Mouse (Mus musculus): ENCODE measurements around the gene Aldh5a1.

Aldh5a1 gene

GRCm38 (mm10) chr13:24936772-24937107, 721 bp downstream of the Aldh5a1 start:
- DNase-seq (ENCODE audit: low read depth, low spot score) = no peak

GRCm38 (mm10) chr13:24933199-24933598, 4.3 kb downstream of the Aldh5a1 start:
- DNase-seq (ENCODE audit: low read depth, low spot score) = no peak

GRCm38 (mm10) chr13:24930591-24930990, 6.9 kb downstream of the Aldh5a1 start:
- DNase-seq (ENCODE audit: low read depth, low spot score) = no peak

- no peak for DNase-seq (ENCODE audit: low read depth, low spot score)
Measured at GRCm38 (mm10) chr13:24923991-24924390, 13.5 kb downstream of the Aldh5a1 start.

- DNase-seq (ENCODE audit: low read depth, low spot score) = no peak
Measured at GRCm38 (mm10) chr13:24921281-24921680, 16.2 kb downstream of the Aldh5a1 start.

- DNase-seq (ENCODE audit: low read depth, low spot score) = peak; percentile 84
Measured at GRCm38 (mm10) chr13:24920333-24920977, 17.0 kb downstream of the Aldh5a1 start.

GRCm38 (mm10) chr13:24915831-24916230, 21.6 kb downstream of the Aldh5a1 start:
- DNase-seq (ENCODE audit: low read depth, low spot score) = peak; percentile 52

- no peak for DNase-seq (ENCODE audit: low read depth, low spot score)
Measured at GRCm38 (mm10) chr13:24914915-24915314, 22.5 kb downstream of the Aldh5a1 start.

- DNase-seq (ENCODE audit: low read depth, low spot score) = no peak
Measured at GRCm38 (mm10) chr13:24913576-24913975, 23.9 kb downstream of the Aldh5a1 start.

GRCm38 (mm10) chr13:24909112-24909511, 28.3 kb downstream of the Aldh5a1 start:
- DNase-seq (ENCODE audit: low read depth, low spot score) = no peak

GRCm38 (mm10) chr13:24906831-24907570, 30.5 kb downstream of the Aldh5a1 start:
- peak; percentile 79 for DNase-seq (ENCODE audit: low read depth, low spot score)

- DNase-seq (ENCODE audit: low read depth, low spot score) = no peak
Measured at GRCm38 (mm10) chr13:24905422-24905821, 32.0 kb downstream of the Aldh5a1 start.

GRCm38 (mm10) chr13:24903412-24903811, 34.0 kb downstream of the Aldh5a1 start:
- no peak for DNase-seq (ENCODE audit: low read depth, low spot score)

GRCm38 (mm10) chr13:24901916-24902315, 35.5 kb downstream of the Aldh5a1 start:
- DNase-seq (ENCODE audit: low read depth, low spot score) = peak; percentile 85

- no peak for DNase-seq (ENCODE audit: low read depth, low spot score)
Measured at GRCm38 (mm10) chr13:24893880-24894279, 43.6 kb downstream of the Aldh5a1 start.

GRCm38 (mm10) chr13:24892516-24892915, 44.9 kb downstream of the Aldh5a1 start:
- no peak for DNase-seq (ENCODE audit: low read depth, low spot score)

GRCm38 (mm10) chr13:24889554-24889953, 47.9 kb downstream of the Aldh5a1 start:
- no peak for DNase-seq (ENCODE audit: low read depth, low spot score)

- no peak for DNase-seq (ENCODE audit: low read depth, low spot score)
Measured at GRCm38 (mm10) chr13:24882411-24882810, 55.0 kb downstream of the Aldh5a1 start.

- DNase-seq (ENCODE audit: low read depth, low spot score) = no peak
Measured at GRCm38 (mm10) chr13:24880704-24881103, 56.8 kb downstream of the Aldh5a1 start.

- DNase-seq (ENCODE audit: low read depth, low spot score) = no peak
Measured at GRCm38 (mm10) chr13:24880208-24880607, 57.3 kb downstream of the Aldh5a1 start.

GRCm38 (mm10) chr13:24879359-24880040, 58.0 kb downstream of the Aldh5a1 start:
- DNase-seq (ENCODE audit: low read depth, low spot score) = no peak

GRCm38 (mm10) chr13:24868233-24868632, 69.2 kb downstream of the Aldh5a1 start:
- DNase-seq (ENCODE audit: low read depth, low spot score) = no peak

GRCm38 (mm10) chr13:24867789-24868188, 69.7 kb downstream of the Aldh5a1 start:
- DNase-seq (ENCODE audit: low read depth, low spot score) = peak; percentile 62

All from R1 (cell line).